Mouse (Mus musculus) neural tube, embryonic 14.5 days (tissue): Measurements from ENCODE around the gene Fetub. TPM values are rescaled to one million over a fixed set of nuclear protein-coding genes. Genes with fewer than 3 reads are reported as not detected.

ENCODE experiments used
- ATAC-seq: fragments of 200-750 bp; cut with Nextera tagmentation; 2 replicates; pipeline ENCODE4 v1.8.0; 2017; ENCODE audit warnings: low read depth, mild to moderate bottlenecking, moderate TSS enrichment, moderate library complexity
- H3K27ac ChIP-seq: fragments of 300-500 bp; sonication (generic); 2 replicates; pipeline ENCODE4 v1.5.1; 2014; ENCODE audit warnings: low read depth, mild to moderate bottlenecking, control low read depth, low read length, moderate library complexity, mixed read lengths
- H3K27me3 ChIP-seq: fragments of 300-500 bp; sonication (generic); 2 replicates; pipeline ENCODE4 v1.6.1; 2014; ENCODE audit warnings: low read length; ENCODE audit not compliant: control insufficient read depth, insufficient read depth
- H3K36me3 ChIP-seq: fragments of 300-500 bp; sonication (generic); 2 replicates; pipeline ENCODE4 v1.6.1; 2014; ENCODE audit warnings: low read length, mixed read lengths; ENCODE audit not compliant: control insufficient read depth, insufficient read depth
- H3K4me1 ChIP-seq: fragments of 300-500 bp; sonication (generic); 2 replicates; pipeline ENCODE4 v1.6.1; 2014; ENCODE audit warnings: low read length; ENCODE audit not compliant: control insufficient read depth, insufficient read depth
- H3K4me2 ChIP-seq: fragments of 300-500 bp; sonication (generic); 2 replicates; pipeline ENCODE4 v1.6.1; 2014; ENCODE audit warnings: mild to moderate bottlenecking, low read depth, low read length, control low read depth
- H3K4me3 ChIP-seq: fragments of 300-500 bp; sonication (generic); 2 replicates; pipeline ENCODE4 v1.5.1; 2014; ENCODE audit warnings: low read depth, low read length, control low read depth, mixed read lengths
- H3K9ac ChIP-seq: fragments of 300-500 bp; sonication (generic); replicated peaks from 2 replicates; pipeline ENCODE4 v1.6.1; 2014; ENCODE audit warnings: low read depth, mild to moderate bottlenecking, control low read depth, low read length, mixed read lengths
- H3K9me3 ChIP-seq: fragments of 300-500 bp; sonication (generic); 2 replicates; pipeline ENCODE4 v1.6.1; 2016; ENCODE audit warnings: low read length; ENCODE audit not compliant: control insufficient read depth
- WGBS: fragments of 180-500 bp; shearing (Covaris S2); extraction: QIAGEN DNeasy Blood & Tissue Kit; methylation state at CpG from one replicate; pipeline ENCODE4 v1.1.7; 2014; 5-methylcytosine and 5-hydroxymethylcytosine counted together
- polyA plus RNA-seq: library from polyadenylated mRNA; unstranded; fragments of >200 nt; fragmentation: Nextera tagmentation; extraction: Ambion mirVana; gene quantifications from 2 replicates; pipeline ENCODE4 v1.2.1, GENCODE M21; 2014

Fetub gene
- polyA plus RNA-seq, 1 experiment from 2014 or later: not detected

DNA sequence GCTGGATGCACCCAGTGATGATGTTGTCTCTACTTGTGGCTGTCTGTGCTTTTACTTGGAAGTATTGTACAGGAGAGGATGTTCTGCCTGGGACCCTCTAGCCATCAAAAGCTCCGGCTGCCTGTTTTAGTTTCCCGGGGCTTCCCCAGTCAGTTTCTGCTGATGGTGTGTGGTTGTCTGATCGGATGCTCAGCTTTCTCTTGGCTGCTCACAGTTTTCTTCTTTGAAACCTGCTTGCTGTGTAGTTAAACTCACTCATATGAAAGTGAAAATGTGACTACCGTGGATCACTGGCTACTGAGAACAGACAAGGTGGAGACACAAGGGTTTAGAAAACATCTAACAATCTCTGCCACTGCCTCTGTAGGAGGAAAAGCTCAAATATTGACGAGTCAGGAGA is 34.7 kb upstream of the Fetub start:
- Histone ChIP-seq H3K9ac (no peak overlapping the region), H3K4me2 (no peak overlapping the region), H3K36me3 (no peaks in the 10 kb centered on the region), H3K27me3 (no peaks in the 10 kb centered on the region), H3K27ac (no peak overlapping the region), H3K9me3 (no peaks in the 10 kb centered on the region), H3K4me3 (no peak overlapping the region), H3K4me1 (no peaks in the 10 kb centered on the region)
- no peak for ATAC-seq
- WGBS: 83% methylated on average over 5 of the region's 5 CpGs

GRCm38 (mm10) chr16:22885356-22885755 is 32.8 kb upstream of the Fetub start:
- WGBS: 42% methylated on average over 4 of the region's 4 CpGs
- Histone ChIP-seq H3K4me2 (no peak overlapping the region), H3K27me3 (no peaks in the 10 kb centered on the region)

GRCm38 (mm10) chr16:22886726-22887125 is 31.4 kb upstream of the Fetub start:
- Histone ChIP-seq H3K4me2 (no peak overlapping the region), H3K36me3 (no peaks in the 10 kb centered on the region), H3K27me3 (no peaks in the 10 kb centered on the region), H3K4me3 (no peak overlapping the region), H3K4me1 (no peaks in the 10 kb centered on the region), H3K9me3 (no peaks in the 10 kb centered on the region), H3K27ac (no peak overlapping the region), H3K9ac (no peak overlapping the region)
- no peak for ATAC-seq
- 83% methylated on average over 3 of the region's 3 CpGs for WGBS

More at GRCm38 (mm10) chr16:22885356-22885755, 32.8 kb upstream of the Fetub start:
- ATAC-seq: no peak
- Histone ChIP-seq H3K36me3 (no peaks in the 10 kb centered on the region), H3K4me1 (no peaks in the 10 kb centered on the region), H3K9me3 (no peaks in the 10 kb centered on the region), H3K9ac (no peak overlapping the region), H3K27ac (no peak overlapping the region), H3K4me3 (no peak overlapping the region)

- Histone ChIP-seq H3K4me3 (no peak overlapping the region), H3K9ac (no peak overlapping the region), H3K36me3 (no peaks in the 10 kb centered on the region), H3K4me2 (no peak overlapping the region), H3K27me3 (no peaks in the 10 kb centered on the region), H3K9me3 (no peaks in the 10 kb centered on the region), H3K27ac (no peak overlapping the region), H3K4me1 (no peaks in the 10 kb centered on the region)
- 65% methylated on average over 4 of the region's 4 CpGs for WGBS
- no peak for ATAC-seq
These were observed 29.3 kb upstream of the Fetub start for GRCm38 (mm10) chr16:22888835-22889234.

GRCm38 (mm10) chr16:22889716-22890115 is 28.4 kb upstream of the Fetub start:
- H3K4me3 ChIP-seq: no peak overlapping the region
- H3K9me3 ChIP-seq: no peaks in the 10 kb centered on the region
- no peaks in the 10 kb centered on the region for H3K36me3 ChIP-seq
- 95% methylated on average over 8 of the region's 8 CpGs for WGBS
- H3K27ac ChIP-seq: no peak overlapping the region
- H3K4me2 ChIP-seq: no peak overlapping the region
- H3K9ac ChIP-seq: no peak overlapping the region
- no peak for ATAC-seq
- H3K27me3 ChIP-seq: no peaks in the 10 kb centered on the region
- no peaks in the 10 kb centered on the region for H3K4me1 ChIP-seq

GRCm38 (mm10) chr16:22890683-22891510 is 27.2 kb upstream of the Fetub start, which contains the start of gene Ahsg:
Gene Ahsg, plus strand, starts transcription at chr16:22891277.
- Histone ChIP-seq H3K27me3 (no peaks in the 10 kb centered on the region), H3K4me3 (no peak within 1 kb of the TSS), H3K9me3 (no peaks in the 10 kb centered on the region), H3K9ac (no peak within 1 kb of the TSS), H3K36me3 (no peaks in the 10 kb centered on the region), H3K4me1 (no peaks in the 10 kb centered on the region), H3K4me2 (no peak within 1 kb of the TSS), H3K27ac (no peak within 1 kb of the TSS)
- WGBS: 89% methylated on average over 11 of the region's 11 CpGs
- no peak for ATAC-seq

GRCm38 (mm10) chr16:22891733-22892154 is 26.4 kb upstream of the Fetub start:
- Histone ChIP-seq H3K36me3 (no peaks in the 10 kb centered on the region), H3K4me2 (no peak overlapping the region), H3K4me3 (no peak overlapping the region), H3K27ac (no peak overlapping the region), H3K27me3 (no peaks in the 10 kb centered on the region), H3K9me3 (no peaks in the 10 kb centered on the region), H3K4me1 (no peaks in the 10 kb centered on the region), H3K9ac (no peak overlapping the region)
- WGBS: 93% methylated on average over 8 of the region's 8 CpGs
- no peak for ATAC-seq

- no peak overlapping the region for H3K4me3 ChIP-seq
- no peaks in the 10 kb centered on the region for H3K36me3 ChIP-seq
- H3K4me1 ChIP-seq: no peaks in the 10 kb centered on the region
- 66% methylated on average over 8 of the region's 8 CpGs for WGBS
- no peak overlapping the region for H3K27ac ChIP-seq
- ATAC-seq: no peak
- H3K9me3 ChIP-seq: no peaks in the 10 kb centered on the region
- no peak overlapping the region for H3K4me2 ChIP-seq
- H3K27me3 ChIP-seq: no peaks in the 10 kb centered on the region
- H3K9ac ChIP-seq: no peak overlapping the region
These were observed 24.0 kb upstream of the Fetub start for GRCm38 (mm10) chr16:22894095-22894494.

DNA sequence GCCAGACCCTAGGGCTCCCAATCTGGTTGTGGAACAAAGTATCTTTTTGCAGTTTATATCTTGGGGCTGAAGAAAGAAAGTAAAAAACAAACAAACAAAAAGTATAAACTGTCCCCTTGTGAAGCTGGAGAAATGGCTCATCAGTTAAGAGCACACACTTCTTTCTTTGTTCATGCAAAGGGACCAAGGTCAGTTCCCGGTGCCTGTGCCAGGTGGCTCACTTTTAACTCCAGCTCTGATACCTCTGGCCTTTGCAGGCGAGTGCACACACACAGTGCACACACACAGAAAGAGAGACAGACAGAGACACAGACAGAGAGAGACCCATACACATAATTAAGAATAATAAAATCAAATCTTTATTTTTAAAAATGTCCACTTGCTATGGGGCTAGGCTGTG is 21.5 kb upstream of the Fetub start:
- H3K4me1 ChIP-seq: no peaks in the 10 kb centered on the region
- H3K27ac ChIP-seq: no peak overlapping the region
- no peak overlapping the region for H3K9ac ChIP-seq
- no peaks in the 10 kb centered on the region for H3K9me3 ChIP-seq
- H3K27me3 ChIP-seq: no peaks in the 10 kb centered on the region
- no peaks in the 10 kb centered on the region for H3K36me3 ChIP-seq
- no peak overlapping the region for H3K4me2 ChIP-seq
- ATAC-seq: no peak
- WGBS: 69% methylated on average over 2 of the region's 2 CpGs
- H3K4me3 ChIP-seq: no peak overlapping the region
